Mouse (Mus musculus): Measurements from ENCODE around the gene Sco1. TPM values are rescaled to one million over a fixed set of nuclear protein-coding genes. Genes with fewer than 3 reads are reported as not detected.
A peak's percentile ranks its signal among the peaks of the same experiment; 100 is the strongest.

The Sco1 gene
- total RNA-seq, 1 experiment: 33.6 TPM

- no peak overlapping the region for H3K27ac ChIP-seq (ENCODE audit: insufficient read depth, low read depth, low read length, poor library complexity, severe bottlenecking)
- H3K4me1 ChIP-seq (ENCODE audit: control insufficient read depth in 2 of 2, insufficient read depth in 2 of 2, low read length in 2 of 2, poor library complexity in 1 of 2): 0 out of 4 replicates have a peak, but pooled peaks cover 0 to 2% of the 10 kb centered on the region in 2 experiments
- peak; percentile 68 for DNase-seq (ENCODE audit: low read depth, low spot score)
- no peak overlapping the region for H3K9ac ChIP-seq (ENCODE audit: insufficient read depth, low read depth, low read length, poor library complexity, severe bottlenecking)
- no peaks in the 10 kb centered on the region for H3K36me3 ChIP-seq (ENCODE audit: control insufficient read depth, insufficient read depth, low read length, poor library complexity, severe bottlenecking)
- in situ Hi-C loops (cut with MboI; ENCODE audit: low sequenced_read_pairs in 2 of 2, unreplicated experiment in 2 of 2): loop anchor here (5.0 to 10.0 kb wide), 2 partner anchors 242 to 244 kb away; no protein-coding TSS in a partner anchor
- H3K9me3 ChIP-seq (ENCODE audit: control insufficient read depth, insufficient read depth, low read depth, low read length): no peaks in the 10 kb centered on the region
- TF ChIP-seq ZNF384 (IDR thresholded peaks at IDR 0.05; ENCODE audit: low read depth, low read length) (no peak), CHD2 (IDR thresholded peaks at IDR 0.05; ENCODE audit: low read depth, low read length) (no peak), ZC3H11A (IDR thresholded peaks at IDR 0.05; ENCODE audit: borderline replicate concordance, low read depth, low read length) (peak; percentile 84; the same call in 1 of the 2 replicates)
- no peak overlapping the region for H3K4me3 ChIP-seq (ENCODE audit: insufficient read depth in 1 of 2, low read depth in 1 of 2, low read length in 2 of 2, poor library complexity in 1 of 2, severe bottlenecking in 1 of 2)
Observed at GRCm38 (mm10) chr11:67110168-67110948, 57.9 kb downstream of the Sco1 start.

- no peaks in the 10 kb centered on the region for H3K36me3 ChIP-seq (ENCODE audit: control insufficient read depth, insufficient read depth, low read length, poor library complexity, severe bottlenecking)
- peak; percentile 82 for DNase-seq (ENCODE audit: low read depth, low spot score)
Observed at GRCm38 (mm10) chr11:67112019-67112850, 59.8 kb downstream of the Sco1 start.

GRCm38 (mm10) chr11:67112851-67113202 lies 60.4 kb downstream of the Sco1 start:
- H3K4me3 ChIP-seq (ENCODE audit: insufficient read depth in 1 of 2, low read depth in 1 of 2, low read length in 2 of 2, poor library complexity in 1 of 2, severe bottlenecking in 1 of 2): no peak overlapping the region
- H3K9me3 ChIP-seq (ENCODE audit: control insufficient read depth, insufficient read depth, low read depth, low read length): no peaks in the 10 kb centered on the region
- TF ChIP-seq ZNF384 (IDR thresholded peaks at IDR 0.05; ENCODE audit: low read depth, low read length): no peak
- peak; percentile 91 for TF ChIP-seq ZC3H11A (IDR thresholded peaks at IDR 0.05; ENCODE audit: borderline replicate concordance, low read depth, low read length)
- TF ChIP-seq CHD2 (IDR thresholded peaks at IDR 0.05; ENCODE audit: low read depth, low read length): no peak
- no peak for TF ChIP-seq MAFK (IDR thresholded peaks at IDR 0.05; ENCODE audit: insufficient read depth, low read depth, low read length)
- TF ChIP-seq HCFC1 (IDR thresholded peaks at IDR 0.05; ENCODE audit: borderline replicate concordance, insufficient read depth, low read length): no peak
- 0 out of 4 replicates have a peak, but pooled peaks cover 0 to 2% of the 10 kb centered on the region in 2 experiments for H3K4me1 ChIP-seq (ENCODE audit: control insufficient read depth in 2 of 2, insufficient read depth in 2 of 2, low read length in 2 of 2, poor library complexity in 1 of 2)
- in situ Hi-C loops (cut with MboI; ENCODE audit: low sequenced_read_pairs in 2 of 2, unreplicated experiment in 2 of 2): loop anchor here (5.0 to 10.0 kb wide), 2 partner anchors 239 to 242 kb away; no protein-coding TSS in a partner anchor
- H3K9ac ChIP-seq (ENCODE audit: insufficient read depth, low read depth, low read length, poor library complexity, severe bottlenecking): no peak overlapping the region
- H3K27ac ChIP-seq (ENCODE audit: insufficient read depth, low read depth, low read length, poor library complexity, severe bottlenecking): no peak overlapping the region
- H3K36me3 ChIP-seq (ENCODE audit: control insufficient read depth, insufficient read depth, low read length, poor library complexity, severe bottlenecking): no peaks in the 10 kb centered on the region
- DNase-seq (ENCODE audit: low read depth, low spot score): peak; percentile 76

More at GRCm38 (mm10) chr11:67112019-67112850, 59.8 kb downstream of the Sco1 start:
- TF ChIP-seq CHD2 (IDR thresholded peaks at IDR 0.05; ENCODE audit: low read depth, low read length) (no peak), ZNF384 (IDR thresholded peaks at IDR 0.05; ENCODE audit: low read depth, low read length) (no peak), ZC3H11A (IDR thresholded peaks at IDR 0.05; ENCODE audit: borderline replicate concordance, low read depth, low read length) (no peak), HCFC1 (IDR thresholded peaks at IDR 0.05; ENCODE audit: borderline replicate concordance, insufficient read depth, low read length) (no peak), MAFK (IDR thresholded peaks at IDR 0.05; ENCODE audit: insufficient read depth, low read depth, low read length) (no peak)
- 0 out of 4 replicates have a peak, but pooled peaks cover 0 to 2% of the 10 kb centered on the region in 2 experiments for H3K4me1 ChIP-seq (ENCODE audit: control insufficient read depth in 2 of 2, insufficient read depth in 2 of 2, low read length in 2 of 2, poor library complexity in 1 of 2)
- H3K9me3 ChIP-seq (ENCODE audit: control insufficient read depth, insufficient read depth, low read depth, low read length): no peaks in the 10 kb centered on the region
- in situ Hi-C loops (cut with MboI; ENCODE audit: low sequenced_read_pairs in 2 of 2, unreplicated experiment in 2 of 2): loop anchor here (5.0 to 10.0 kb wide), 2 partner anchors 240 to 243 kb away; no protein-coding TSS in a partner anchor
- no peak overlapping the region for H3K27ac ChIP-seq (ENCODE audit: insufficient read depth, low read depth, low read length, poor library complexity, severe bottlenecking)
- no peak overlapping the region for H3K9ac ChIP-seq (ENCODE audit: insufficient read depth, low read depth, low read length, poor library complexity, severe bottlenecking)
- H3K4me3 ChIP-seq (ENCODE audit: insufficient read depth in 1 of 2, low read depth in 1 of 2, low read length in 2 of 2, poor library complexity in 1 of 2, severe bottlenecking in 1 of 2): no peak overlapping the region

- no peak overlapping the region for H3K27ac ChIP-seq (ENCODE audit: insufficient read depth, low read depth, low read length, poor library complexity, severe bottlenecking)
- DNase-seq (ENCODE audit: low read depth, low spot score): no peak
- TF ChIP-seq MAFK (IDR thresholded peaks at IDR 0.05; ENCODE audit: insufficient read depth, low read depth, low read length): no peak
- TF ChIP-seq CHD2 (IDR thresholded peaks at IDR 0.05; ENCODE audit: low read depth, low read length): no peak
- no peak for TF ChIP-seq ZNF384 (IDR thresholded peaks at IDR 0.05; ENCODE audit: low read depth, low read length)
- no peak for TF ChIP-seq HCFC1 (IDR thresholded peaks at IDR 0.05; ENCODE audit: borderline replicate concordance, insufficient read depth, low read length)
- TF ChIP-seq ZC3H11A (IDR thresholded peaks at IDR 0.05; ENCODE audit: borderline replicate concordance, low read depth, low read length): no peak
Observed at GRCm38 (mm10) chr11:67113381-67113780, 60.9 kb downstream of the Sco1 start.

More at GRCm38 (mm10) chr11:67113381-67113780, 60.9 kb downstream of the Sco1 start:
- Histone ChIP-seq H3K9me3 (ENCODE audit: control insufficient read depth, insufficient read depth, low read depth, low read length) (no peaks in the 10 kb centered on the region), H3K9ac (ENCODE audit: insufficient read depth, low read depth, low read length, poor library complexity, severe bottlenecking) (no peak overlapping the region), H3K4me3 (ENCODE audit: insufficient read depth in 1 of 2, low read depth in 1 of 2, low read length in 2 of 2, poor library complexity in 1 of 2, severe bottlenecking in 1 of 2) (no peak overlapping the region), H3K4me1 (ENCODE audit: control insufficient read depth in 2 of 2, insufficient read depth in 2 of 2, low read length in 2 of 2, poor library complexity in 1 of 2) (0 out of 4 replicates have a peak, but pooled peaks cover 0 to 2% of the 10 kb centered on the region in 2 experiments), H3K36me3 (ENCODE audit: control insufficient read depth, insufficient read depth, low read length, poor library complexity, severe bottlenecking) (no peaks in the 10 kb centered on the region)
- in situ Hi-C loops (cut with MboI; ENCODE audit: low sequenced_read_pairs in 2 of 2, unreplicated experiment in 2 of 2): loop anchor here (5.0 to 10.0 kb wide), 2 partner anchors 239 to 241 kb away; no protein-coding TSS in a partner anchor

Measured in ES-E14 (cell line).